Mouse (Mus musculus) liver, postnatal 0 days (tissue): ENCODE results near the gene Aldh3a2.

Experiments used
- CTCF ChIP-seq: sonication (generic); IDR thresholded peaks from 2 replicates; pipeline ENCODE4 v1.5.1; 2016; ENCODE audit warnings: antibody characterized with exemption, low read depth
- EP300 ChIP-seq: IDR thresholded peaks from 2 replicates; pipeline ENCODE4 v1.6.1; 2016; ENCODE audit warnings: antibody characterized with exemption, low read depth, mild to moderate bottlenecking

- TF ChIP-seq CTCF (no peak), EP300 (no peak)
Observed at GRCm38 (mm10) chr11:61224907-61225306, 42.4 kb downstream of the Aldh3a2 start.
